Mouse (Mus musculus): ENCODE results near the gene Nbr1. TPM values are rescaled to one million over a fixed set of nuclear protein-coding genes. Genes with fewer than 3 reads are reported as not detected.

The Nbr1 gene
- polyA plus RNA-seq, 1 experiment from 2014 or later = 62.6 TPM

DNA sequence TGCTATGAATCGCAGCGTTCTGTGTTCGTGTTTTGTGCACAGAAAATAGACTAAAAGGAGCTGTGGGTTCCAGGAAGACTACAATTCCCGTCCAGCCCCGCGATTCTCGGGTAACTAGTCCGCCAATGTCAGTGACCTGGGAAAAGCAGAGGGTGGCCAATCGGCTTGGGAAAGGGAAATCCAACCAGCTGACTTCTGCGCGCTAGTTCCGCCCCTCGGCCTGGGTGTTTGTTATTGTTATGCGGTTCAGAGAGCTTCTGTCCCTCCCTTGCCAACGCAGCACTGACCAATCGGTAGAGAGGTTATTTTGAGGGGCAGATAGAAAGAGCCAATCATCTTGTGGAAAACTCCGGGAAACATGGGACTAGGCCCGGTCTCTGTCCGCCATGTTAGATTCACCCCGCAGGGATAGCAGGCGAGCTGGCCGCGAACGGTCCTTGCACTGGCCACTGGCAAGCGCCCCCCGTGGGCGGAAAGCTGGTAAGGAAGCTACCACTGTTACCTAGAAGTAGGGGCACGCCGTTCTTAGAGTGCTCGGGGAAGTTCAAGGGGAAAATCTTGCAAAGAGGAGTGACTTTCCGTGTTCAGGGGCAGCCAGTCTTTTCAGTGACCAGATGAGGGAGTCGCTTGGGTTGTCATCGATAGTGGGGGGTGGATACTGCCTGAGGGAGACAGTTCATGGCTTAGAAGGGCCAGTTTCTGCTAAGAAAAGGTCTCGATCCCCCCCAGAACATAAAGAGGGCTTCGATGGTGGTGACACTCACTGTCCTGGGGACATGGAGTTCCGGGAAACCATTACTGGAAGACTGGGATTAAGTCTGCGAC lies 739 bp downstream of the Nbr1 start:
- Histone ChIP-seq H3K27me3 (ENCODE audit: insufficient read depth, low read length) (no peaks in the 10 kb centered on the region), H3K36me3 (ENCODE audit: insufficient read depth, low read length) (0 out of 2 replicates have a peak, but pooled peaks cover 5% of the 10 kb centered on the region), H3K4me3 (replicated peaks; ENCODE audit: low read depth, low read length) (peak overlapping the region; percentile 77), H3K27ac (peak overlapping the region; percentile 97), H3K9ac (ENCODE audit: low read depth, low read length) (peak overlapping the region; percentile 81), H3K4me2 (ENCODE audit: low read length) (peak overlapping the region; percentile 67), H3K4me1 (replicated peaks; ENCODE audit: insufficient read depth, low read length) (peaks cover 16% of the 10 kb centered on the region), H3K9me3 (replicated peaks; ENCODE audit: low read length) (no peaks in the 10 kb centered on the region)
- ATAC-seq (replicated peaks; ENCODE audit: low FRiP score, low read depth) (peak; percentile 97), DNase-seq (ENCODE audit: low spot score) (peak; percentile 100)
- WGBS = under 1% methylated on average over 37 of the region's 37 CpGs
- peak; percentile 57 for TF ChIP-seq CTCF (IDR thresholded peaks at IDR 0.05; ENCODE audit: low read depth)

- peak overlapping the region; percentile 67 for H3K4me2 ChIP-seq (ENCODE audit: low read length)
- H3K27me3 ChIP-seq (ENCODE audit: insufficient read depth, low read length) = no peaks in the 10 kb centered on the region
- no peak for TF ChIP-seq CTCF (IDR thresholded peaks at IDR 0.05; ENCODE audit: low read depth)
- H3K4me1 ChIP-seq (replicated peaks; ENCODE audit: insufficient read depth, low read length) = peaks cover 16% of the 10 kb centered on the region
- 7% methylated on average over 8 of the region's 8 CpGs for WGBS
- H3K9me3 ChIP-seq (replicated peaks; ENCODE audit: low read length) = no peaks in the 10 kb centered on the region
- peak; percentile 72 for DNase-seq (ENCODE audit: low spot score)
- H3K27ac ChIP-seq = peak overlapping the region; percentile 97
- peak overlapping the region; percentile 81 for H3K9ac ChIP-seq (ENCODE audit: low read depth, low read length)
- no peak for ATAC-seq (replicated peaks; ENCODE audit: low FRiP score, low read depth)
- peak overlapping the region; percentile 77 for H3K4me3 ChIP-seq (replicated peaks; ENCODE audit: low read depth, low read length)
- H3K36me3 ChIP-seq (ENCODE audit: insufficient read depth, low read length) = 0 out of 2 replicates have a peak, but pooled peaks cover 9% of the 10 kb centered on the region
Observed at GRCm38 (mm10) chr11:101553354-101553930, 1.5 kb downstream of the Nbr1 start.

DNA sequence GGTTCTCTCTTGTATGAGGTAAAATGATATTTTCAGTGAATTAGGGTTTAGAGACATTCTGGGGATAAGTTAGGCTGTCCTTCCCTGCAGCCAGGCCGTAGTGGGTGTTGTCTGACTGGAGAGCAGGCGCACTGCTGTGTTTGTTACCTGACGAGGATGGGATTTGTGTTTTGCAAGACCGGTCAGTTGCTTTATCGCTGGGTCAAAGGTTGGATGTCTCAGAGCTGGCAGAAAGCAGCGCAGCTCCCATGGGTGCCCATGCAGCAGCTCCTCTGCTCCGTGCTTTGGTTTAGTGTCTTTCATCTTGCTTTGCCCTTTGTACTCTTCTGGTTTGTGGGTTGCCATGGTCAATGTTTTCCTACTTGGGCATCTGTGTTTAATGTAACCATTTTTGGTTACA lies 4.6 kb downstream of the Nbr1 start:
- TF ChIP-seq CTCF (IDR thresholded peaks at IDR 0.05; ENCODE audit: low read depth) = no peak
- no peak for DNase-seq (ENCODE audit: low spot score)
- 87% methylated on average over 7 of the region's 7 CpGs for WGBS

DNA sequence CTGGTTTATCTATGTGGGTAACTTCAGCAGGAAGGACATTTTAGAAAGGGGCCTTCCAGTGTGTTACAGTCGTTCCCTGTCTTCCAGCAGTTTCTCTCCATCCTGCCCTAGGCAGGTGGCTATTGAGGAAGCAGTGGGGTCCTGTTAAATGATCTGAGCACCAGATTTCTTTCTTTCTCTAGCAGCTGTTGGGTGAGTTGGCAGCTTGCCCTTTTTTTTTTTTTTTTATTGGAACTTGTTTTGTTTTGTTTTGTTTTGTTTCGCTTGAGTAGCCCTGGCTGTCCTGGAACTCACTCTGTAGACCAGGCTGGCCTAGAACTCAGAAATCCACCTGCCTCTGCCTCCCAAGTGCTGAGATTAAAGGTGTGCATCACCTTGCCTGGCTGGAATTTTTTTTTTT lies 5.0 kb downstream of the Nbr1 start:
- Histone ChIP-seq H3K36me3 (ENCODE audit: insufficient read depth, low read length) (peaks cover 35% of the 10 kb centered on the region; the same call in 1 of the 2 replicates), H3K4me2 (ENCODE audit: low read length) (no peak overlapping the region), H3K9ac (ENCODE audit: low read depth, low read length) (no peak overlapping the region), H3K9me3 (replicated peaks; ENCODE audit: low read length) (no peaks in the 10 kb centered on the region), H3K4me3 (replicated peaks; ENCODE audit: low read depth, low read length) (no peak overlapping the region), H3K27me3 (ENCODE audit: insufficient read depth, low read length) (no peaks in the 10 kb centered on the region), H3K27ac (0 out of 2 replicates have a peak overlapping the region, but pooled peaks have one; percentile 34), H3K4me1 (replicated peaks; ENCODE audit: insufficient read depth, low read length) (peaks cover 6% of the 10 kb centered on the region; the same call in 1 of the 2 replicates)
- TF ChIP-seq CTCF (IDR thresholded peaks at IDR 0.05; ENCODE audit: low read depth) = no peak
- 49% methylated on average over 2 of the region's 2 CpGs for WGBS
- ATAC-seq (replicated peaks; ENCODE audit: low FRiP score, low read depth) (no peak), DNase-seq (ENCODE audit: low spot score) (no peak)

More for the DNA sequence above, 4.6 kb downstream of the Nbr1 start:
- H3K27ac ChIP-seq = 0 out of 2 replicates have a peak overlapping the region, but pooled peaks have one; percentile 34
- H3K4me3 ChIP-seq (replicated peaks; ENCODE audit: low read depth, low read length) = no peak overlapping the region
- no peak for ATAC-seq (replicated peaks; ENCODE audit: low FRiP score, low read depth)
- H3K36me3 ChIP-seq (ENCODE audit: insufficient read depth, low read length) = peaks cover 32% of the 10 kb centered on the region; the same call in 1 of the 2 replicates
- H3K9ac ChIP-seq (ENCODE audit: low read depth, low read length) = no peak overlapping the region
- H3K4me1 ChIP-seq (replicated peaks; ENCODE audit: insufficient read depth, low read length) = peaks cover 6% of the 10 kb centered on the region; the same call in 1 of the 2 replicates
- no peak overlapping the region for H3K4me2 ChIP-seq (ENCODE audit: low read length)
- H3K27me3 ChIP-seq (ENCODE audit: insufficient read depth, low read length) = no peaks in the 10 kb centered on the region
- H3K9me3 ChIP-seq (replicated peaks; ENCODE audit: low read length) = no peaks in the 10 kb centered on the region

DNA sequence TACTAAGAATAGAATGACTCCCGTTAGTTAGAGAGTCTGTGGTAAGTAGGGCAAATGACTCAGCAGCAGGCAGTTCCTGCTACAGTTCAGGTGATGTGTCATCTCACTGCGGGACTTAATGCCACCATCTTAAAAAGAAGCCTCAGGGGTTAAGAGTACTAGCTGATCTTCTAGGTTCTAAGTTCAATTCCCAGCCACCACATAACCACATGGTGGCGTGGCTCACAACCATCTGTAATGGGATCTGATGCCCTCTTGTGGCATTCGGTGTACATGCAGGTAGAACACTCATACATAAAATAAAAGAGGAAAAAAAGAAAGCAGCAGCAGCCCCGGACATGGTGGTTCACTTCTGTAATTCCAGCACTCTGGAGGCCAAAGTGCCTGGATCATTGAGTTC lies 10.4 kb downstream of the Nbr1 start:
- H3K4me3 ChIP-seq (replicated peaks; ENCODE audit: low read depth, low read length) = no peak overlapping the region
- peak; percentile 92 for TF ChIP-seq CTCF (IDR thresholded peaks at IDR 0.05; ENCODE audit: low read depth)
- ATAC-seq (replicated peaks; ENCODE audit: low FRiP score, low read depth) (0 out of 2 replicates have a peak, but pooled peaks have one; percentile 43), DNase-seq (ENCODE audit: low spot score) (peak; percentile 81)
- H3K4me2 ChIP-seq (ENCODE audit: low read length) = no peak overlapping the region
- no peak overlapping the region for H3K27ac ChIP-seq
- H3K9ac ChIP-seq (ENCODE audit: low read depth, low read length) = no peak overlapping the region
- H3K4me1 ChIP-seq (replicated peaks; ENCODE audit: insufficient read depth, low read length) = no peaks in the 10 kb centered on the region
- no peaks in the 10 kb centered on the region for H3K9me3 ChIP-seq (replicated peaks; ENCODE audit: low read length)
- peaks cover 59% of the 10 kb centered on the region for H3K36me3 ChIP-seq (ENCODE audit: insufficient read depth, low read length)
- WGBS = 32% methylated on average over 5 of the region's 5 CpGs
- H3K27me3 ChIP-seq (ENCODE audit: insufficient read depth, low read length) = no peaks in the 10 kb centered on the region

- Histone ChIP-seq H3K4me1 (replicated peaks; ENCODE audit: insufficient read depth, low read length) (no peaks in the 10 kb centered on the region), H3K27ac (no peak overlapping the region), H3K4me2 (ENCODE audit: low read length) (no peak overlapping the region), H3K9ac (ENCODE audit: low read depth, low read length) (no peak overlapping the region), H3K4me3 (replicated peaks; ENCODE audit: low read depth, low read length) (no peak overlapping the region), H3K27me3 (ENCODE audit: insufficient read depth, low read length) (no peaks in the 10 kb centered on the region), H3K9me3 (replicated peaks; ENCODE audit: low read length) (no peaks in the 10 kb centered on the region), H3K36me3 (ENCODE audit: insufficient read depth, low read length) (peaks cover 79% of the 10 kb centered on the region)
- no peak for TF ChIP-seq CTCF (IDR thresholded peaks at IDR 0.05; ENCODE audit: low read depth)
- DNase-seq (ENCODE audit: low spot score) (no peak), ATAC-seq (replicated peaks; ENCODE audit: low FRiP score, low read depth) (no peak)
- 84% methylated on average over 3 of the region's 3 CpGs for WGBS
Observed at GRCm38 (mm10) chr11:101568421-101568820, 16.5 kb downstream of the Nbr1 start.
